8 mouse cellular contexts compared by ENCODE assay signal in the genomic region with DNA sequence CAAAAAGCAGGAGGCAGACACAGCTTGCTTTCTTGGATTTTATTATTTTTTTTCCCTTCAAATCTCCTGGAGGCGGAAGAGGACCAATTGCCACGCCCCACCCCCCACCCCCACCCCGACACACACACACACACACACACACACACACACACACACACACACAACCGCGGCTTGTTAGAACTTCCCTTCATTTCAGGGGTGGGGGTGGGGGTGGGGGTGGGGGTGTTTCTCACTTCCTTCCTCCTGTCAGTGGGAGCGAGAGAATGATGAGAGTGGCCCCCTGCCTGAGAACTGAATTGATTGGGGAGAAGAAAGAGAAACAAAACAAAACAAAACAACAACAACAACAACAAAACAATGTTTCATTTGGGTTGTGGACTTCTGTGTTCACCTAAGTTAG.
DNase-seq lines count a peak whose midpoint lies in the region; ATAC-seq and TF ChIP-seq lines count a peak whose summit lies in the region.

No protein-coding gene starts in this region.

- H3K9ac ChIP-seq in intestine, embryonic 16.5 days (ENCODE audit: low read depth, low read length) = no peak overlapping the region
- H3K9ac ChIP-seq in midbrain, postnatal 0 days (replicated peaks; ENCODE audit: low read length, poor library complexity, severe bottlenecking) = no peak overlapping the region

- no peaks in the 10 kb centered on the region for H3K9me3 ChIP-seq in embryonic facial prominence, embryonic 10.5 days
- no peaks in the 10 kb centered on the region for H3K9me3 ChIP-seq in intestine, embryonic 16.5 days (ENCODE audit: control insufficient read depth, low read length)
- H3K9me3 ChIP-seq in midbrain, postnatal 0 days (ENCODE audit: low read length) = no peaks in the 10 kb centered on the region

- no peak for ATAC-seq in CD4-positive, CD25-positive, alpha-beta regulatory T cell, adult 4 months
- no peak for ATAC-seq in intestine, embryonic 16.5 days
- ATAC-seq in midbrain, postnatal 0 days (ENCODE audit: low FRiP score) = no peak

- peak overlapping the region; percentile 51; the same call in 1 of the 2 replicates for H3K27ac ChIP-seq in embryonic facial prominence, embryonic 10.5 days (replicated peaks)
- H3K27ac ChIP-seq in intestine, embryonic 16.5 days (ENCODE audit: low read length) = no peak overlapping the region
- no peak overlapping the region for H3K27ac ChIP-seq in midbrain, postnatal 0 days (ENCODE audit: low read depth, low read length)

- H3K36me3 ChIP-seq in embryonic facial prominence, embryonic 10.5 days (replicated peaks) = no peaks in the 10 kb centered on the region
- H3K36me3 ChIP-seq in intestine, embryonic 16.5 days (ENCODE audit: control insufficient read depth, insufficient read depth, low read length) = no peaks in the 10 kb centered on the region
- H3K36me3 ChIP-seq in midbrain, postnatal 0 days (ENCODE audit: insufficient read depth, low read length) = no peaks in the 10 kb centered on the region

- DNase-seq in CD4-positive, CD25-positive, alpha-beta regulatory T cell, adult 2 months (ENCODE audit: low read depth, low spot score) = peak; percentile 21
- DNase-seq in embryonic facial prominence, embryonic 10.5 days (ENCODE audit: low spot score) = peak; percentile 21
- no peak for DNase-seq in midbrain, postnatal 0 days (ENCODE audit: low spot score)
- no peak for DNase-seq in spleen, adult 12 weeks (ENCODE audit: low spot score)
- DNase-seq in frontal cortex, postnatal 14 days (ENCODE audit: low spot score in 2 of 2) = no peak
- no peak for DNase-seq in kidney, adult 11 months

- WGBS in embryonic facial prominence, embryonic 10.5 days = 32% methylated on average over 6 of the region's 6 CpGs
- 10% methylated on average over 5 of the region's 6 CpGs for WGBS in intestine, embryonic 16.5 days
- WGBS in midbrain, postnatal 0 days = 42% methylated on average over 3 of the region's 6 CpGs

- no peaks in the 10 kb centered on the region for H3K27me3 ChIP-seq in embryonic facial prominence, embryonic 10.5 days (replicated peaks; ENCODE audit: low read depth, poor library complexity, severe bottlenecking)
- H3K27me3 ChIP-seq in intestine, embryonic 16.5 days (replicated peaks; ENCODE audit: control insufficient read depth, insufficient read depth, low read length) = no peaks in the 10 kb centered on the region
- H3K27me3 ChIP-seq in midbrain, postnatal 0 days (ENCODE audit: insufficient read depth, low read length) = peaks cover 2% of the 10 kb centered on the region; the same call in 1 of the 2 replicates

- peak overlapping the region; percentile 47 for H3K4me3 ChIP-seq in embryonic facial prominence, embryonic 10.5 days
- peak overlapping the region; percentile 16; the same call in 1 of the 2 replicates for H3K4me3 ChIP-seq in intestine, embryonic 16.5 days (ENCODE audit: low read length)
- H3K4me3 ChIP-seq in midbrain, postnatal 0 days (ENCODE audit: low read depth, low read length) = no peak overlapping the region

- no peak for TF ChIP-seq CTCF in midbrain, postnatal 0 days (IDR thresholded peaks at IDR 0.05)

- peak overlapping the region; percentile 37 for H3K4me2 ChIP-seq in intestine, embryonic 16.5 days (ENCODE audit: low read depth, low read length)
- H3K4me2 ChIP-seq in midbrain, postnatal 0 days (ENCODE audit: low read depth, low read length, poor library complexity, severe bottlenecking) = peak overlapping the region; percentile 32

- H3K4me1 ChIP-seq in embryonic facial prominence, embryonic 10.5 days = peaks cover 22% of the 10 kb centered on the region
- H3K4me1 ChIP-seq in intestine, embryonic 16.5 days (ENCODE audit: control insufficient read depth, insufficient read depth, low read length) = no peaks in the 10 kb centered on the region
- no peaks in the 10 kb centered on the region for H3K4me1 ChIP-seq in midbrain, postnatal 0 days (ENCODE audit: insufficient read depth, low read length)

Comparison
In these comparisons a context has a peak if more than half of its experiments do, and no peak if none do; other contexts are left out.
1. DNase-seq: peak in CD4-positive, CD25-positive, alpha-beta regulatory T cell, adult 2 months (single experiment) and embryonic facial prominence, embryonic 10.5 days (single experiment); none in midbrain, postnatal 0 days (single experiment), spleen, adult 12 weeks (single experiment), frontal cortex, postnatal 14 days (0 of 2) and kidney, adult 11 months (single experiment).